Mouse (Mus musculus) E14TG2a.4 (cell line): ENCODE measurements around the gene Pdlim7.

Experiments
- H3K27me3 ChIP-seq: 2 replicates; pipeline ENCODE4 v1.6.1; 2014; ENCODE audit warnings: low read length, control low read depth; ENCODE audit not compliant: insufficient read depth
- H3K36me3 ChIP-seq: 2 replicates; pipeline ENCODE4 v1.6.1; 2014; ENCODE audit warnings: low read length, control low read depth; ENCODE audit not compliant: insufficient read depth
- H3K4me1 ChIP-seq: replicated peaks from 2 replicates; pipeline ENCODE4 v1.6.1; 2014; ENCODE audit warnings: low read depth, low read length, control low read depth
- H3K4me3 ChIP-seq: replicated peaks from 2 replicates; pipeline ENCODE4 v1.5.1; 2014; ENCODE audit warnings: mild to moderate bottlenecking, low read length
- H3K9me3 ChIP-seq: 2 replicates; pipeline ENCODE4 v1.6.1; 2014; ENCODE audit warnings: low read length, control low read depth
- CTCF ChIP-seq: conservative IDR thresholded peaks from 2 replicates; pipeline ENCODE4 v1.5.1; 2014; ENCODE audit warnings: low read length
- NANOG ChIP-seq: IDR thresholded peaks from 2 replicates; pipeline ENCODE4 v1.6.1; 2014; ENCODE audit warnings: borderline replicate concordance, low read length, mixed read lengths
- POU5F1 ChIP-seq: IDR thresholded peaks from 2 replicates; pipeline ENCODE4 v1.6.1; 2014; ENCODE audit warnings: low read length, borderline replicate concordance

Gene Pdlim7

GRCm38 (mm10) chr13:55513111-55513748, at the start of gene Pdlim7:
TSS of gene Pdlim7 (minus strand) at chr13:55513676.
- TF ChIP-seq POU5F1 = no peak
- no peak for TF ChIP-seq NANOG
- peak; percentile 67 for TF ChIP-seq CTCF
- peak within 1 kb of the TSS; percentile 91 for H3K4me3 ChIP-seq
- peaks cover 20% of the 10 kb centered on the region for H3K36me3 ChIP-seq
- no peaks in the 10 kb centered on the region for H3K9me3 ChIP-seq
- H3K27me3 ChIP-seq = peaks cover 23% of the 10 kb centered on the region
- H3K4me1 ChIP-seq = peaks cover 56% of the 10 kb centered on the region

GRCm38 (mm10) chr13:55557499-55557898, 44.0 kb upstream of the Pdlim7 start:
- H3K4me1 ChIP-seq = peaks cover 10% of the 10 kb centered on the region
- no peak for TF ChIP-seq NANOG
- no peak for TF ChIP-seq CTCF
- no peak for TF ChIP-seq POU5F1
- H3K27me3 ChIP-seq = no peaks in the 10 kb centered on the region
- no peak overlapping the region for H3K4me3 ChIP-seq
- peaks cover 77% of the 10 kb centered on the region for H3K36me3 ChIP-seq
- H3K9me3 ChIP-seq = no peaks in the 10 kb centered on the region

- no peaks in the 10 kb centered on the region for H3K9me3 ChIP-seq
- no peak overlapping the region for H3K4me3 ChIP-seq
- H3K27me3 ChIP-seq = no peaks in the 10 kb centered on the region
- peaks cover 78% of the 10 kb centered on the region for H3K36me3 ChIP-seq
- peaks cover 12% of the 10 kb centered on the region for H3K4me1 ChIP-seq
- TF ChIP-seq CTCF = no peak
- no peak for TF ChIP-seq POU5F1
- no peak for TF ChIP-seq NANOG
These were observed 42.4 kb upstream of the Pdlim7 start for GRCm38 (mm10) chr13:55555921-55556320.

- H3K36me3 ChIP-seq = peaks cover 100% of the 10 kb centered on the region
- H3K4me3 ChIP-seq = peak overlapping the region; percentile 49
- TF ChIP-seq CTCF = no peak
- no peak for TF ChIP-seq POU5F1
- no peak for TF ChIP-seq NANOG
- peaks cover 37% of the 10 kb centered on the region for H3K4me1 ChIP-seq
- H3K9me3 ChIP-seq = no peaks in the 10 kb centered on the region
- H3K27me3 ChIP-seq = no peaks in the 10 kb centered on the region
These were observed 35.6 kb upstream of the Pdlim7 start for GRCm38 (mm10) chr13:55549061-55549460.

GRCm38 (mm10) chr13:55548426-55548825, 35.0 kb upstream of the Pdlim7 start:
- no peak for TF ChIP-seq NANOG
- no peak for TF ChIP-seq CTCF
- TF ChIP-seq POU5F1 = no peak
- H3K4me3 ChIP-seq = no peak overlapping the region
- H3K36me3 ChIP-seq = peaks cover 100% of the 10 kb centered on the region
- H3K9me3 ChIP-seq = no peaks in the 10 kb centered on the region
- H3K27me3 ChIP-seq = no peaks in the 10 kb centered on the region
- peaks cover 37% of the 10 kb centered on the region for H3K4me1 ChIP-seq

GRCm38 (mm10) chr13:55547916-55548315, 34.4 kb upstream of the Pdlim7 start:
- Histone ChIP-seq H3K27me3 (no peaks in the 10 kb centered on the region), H3K9me3 (no peaks in the 10 kb centered on the region), H3K4me3 (no peak overlapping the region), H3K36me3 (peaks cover 100% of the 10 kb centered on the region), H3K4me1 (peaks cover 32% of the 10 kb centered on the region)
- TF ChIP-seq NANOG = no peak
- TF ChIP-seq POU5F1 = no peak
- TF ChIP-seq CTCF = no peak

- no peak for TF ChIP-seq POU5F1
- no peak for TF ChIP-seq CTCF
- TF ChIP-seq NANOG = no peak
These were observed 31.3 kb upstream of the Pdlim7 start for GRCm38 (mm10) chr13:55544792-55545191.

GRCm38 (mm10) chr13:55543447-55543846, 30.0 kb upstream of the Pdlim7 start:
- H3K36me3 ChIP-seq = peaks cover 100% of the 10 kb centered on the region

More at GRCm38 (mm10) chr13:55544792-55545191, 31.3 kb upstream of the Pdlim7 start:
- no peak overlapping the region for H3K4me3 ChIP-seq
- peaks cover 16% of the 10 kb centered on the region for H3K4me1 ChIP-seq
- peaks cover 100% of the 10 kb centered on the region for H3K36me3 ChIP-seq
- H3K27me3 ChIP-seq = no peaks in the 10 kb centered on the region
- no peaks in the 10 kb centered on the region for H3K9me3 ChIP-seq

GRCm38 (mm10) chr13:55542891-55543290, 29.4 kb upstream of the Pdlim7 start:
- H3K27me3 ChIP-seq = no peaks in the 10 kb centered on the region
- no peak for TF ChIP-seq CTCF
- no peak for TF ChIP-seq POU5F1
- no peak for TF ChIP-seq NANOG
- 0 out of 2 replicates have a peak, but pooled peaks cover 6% of the 10 kb centered on the region for H3K4me1 ChIP-seq
- H3K9me3 ChIP-seq = no peaks in the 10 kb centered on the region
- H3K36me3 ChIP-seq = peaks cover 100% of the 10 kb centered on the region
- no peak overlapping the region for H3K4me3 ChIP-seq

More at GRCm38 (mm10) chr13:55543447-55543846, 30.0 kb upstream of the Pdlim7 start:
- no peaks in the 10 kb centered on the region for H3K27me3 ChIP-seq
- 0 out of 2 replicates have a peak, but pooled peaks cover 6% of the 10 kb centered on the region for H3K4me1 ChIP-seq
- no peaks in the 10 kb centered on the region for H3K9me3 ChIP-seq
- TF ChIP-seq POU5F1 = no peak
- TF ChIP-seq CTCF = no peak
- TF ChIP-seq NANOG = no peak
- H3K4me3 ChIP-seq = no peak overlapping the region
